Mouse (Mus musculus) limb, embryonic 11.5 days (tissue): ENCODE results near the gene Dclk2. TPM values are rescaled to one million over a fixed set of nuclear protein-coding genes. Genes with fewer than 3 reads are reported as not detected.

Experiments
- ATAC-seq: fragments of 200-750 bp; cut with Nextera tagmentation; 2 replicates; pipeline ENCODE4 v1.8.0; 2017; ENCODE audit warnings: low read depth; ENCODE audit not compliant: insufficient number of reproducible peaks, low FRiP score, low TSS enrichment
- DNase-seq: peaks from one replicate; pipeline ENCODE4 v3.0.0-alpha.2; 2015; ENCODE audit warnings: low spot score
- H3K27ac ChIP-seq: fragments of 300-500 bp; sonication (generic); replicated peaks from 2 replicates; pipeline ENCODE4 v1.5.1; 2014; ENCODE audit warnings: low read depth, mild to moderate bottlenecking, low read length
- H3K27me3 ChIP-seq: fragments of 300-500 bp; sonication (generic); 2 replicates; pipeline ENCODE4 v1.6.1; 2014; ENCODE audit warnings: mild to moderate bottlenecking, low read length, mixed read lengths; ENCODE audit not compliant: control insufficient read depth, insufficient read depth
- H3K36me3 ChIP-seq: fragments of 300-500 bp; sonication (generic); 2 replicates; pipeline ENCODE4 v1.6.1; 2014; ENCODE audit warnings: mild to moderate bottlenecking, low read length, moderate library complexity, mixed read lengths; ENCODE audit not compliant: control insufficient read depth, insufficient read depth
- H3K4me1 ChIP-seq: fragments of 300-500 bp; sonication (generic); 2 replicates; pipeline ENCODE4 v1.6.1; 2014; ENCODE audit warnings: low read length, mixed read lengths; ENCODE audit not compliant: control insufficient read depth, insufficient read depth
- H3K4me2 ChIP-seq: fragments of 300-500 bp; sonication (generic); 2 replicates; pipeline ENCODE4 v1.6.1; 2014; ENCODE audit warnings: low read depth, mild to moderate bottlenecking, moderate library complexity; ENCODE audit not compliant: severe bottlenecking
- H3K4me3 ChIP-seq: fragments of 300-500 bp; sonication (generic); 2 replicates; pipeline ENCODE4 v1.5.1; 2014; ENCODE audit warnings: low read depth, low read length
- H3K9ac ChIP-seq: fragments of 300-500 bp; sonication (generic); 2 replicates; pipeline ENCODE4 v1.6.1; 2014; ENCODE audit warnings: mild to moderate bottlenecking, low read length
- H3K9me3 ChIP-seq: fragments of 300-500 bp; sonication (generic); 2 replicates; pipeline ENCODE4 v1.6.1; 2016; ENCODE audit warnings: low read length; ENCODE audit not compliant: control insufficient read depth
- WGBS: fragments of 180-500 bp; shearing (Covaris S2); extraction: QIAGEN DNeasy Blood & Tissue Kit; methylation state at CpG from one replicate; pipeline ENCODE4 v1.1.7; 2014; 5-methylcytosine and 5-hydroxymethylcytosine counted together
- polyA plus RNA-seq: library from polyadenylated mRNA; unstranded; fragments of >200 nt; fragmentation: Nextera tagmentation; extraction: Ambion mirVana; gene quantifications from 2 replicates; pipeline ENCODE4 v1.2.1, GENCODE M21; 2014

Dclk2 gene
- polyA plus RNA-seq, 1 experiment from 2014 or later: 3.8 TPM

DNA sequence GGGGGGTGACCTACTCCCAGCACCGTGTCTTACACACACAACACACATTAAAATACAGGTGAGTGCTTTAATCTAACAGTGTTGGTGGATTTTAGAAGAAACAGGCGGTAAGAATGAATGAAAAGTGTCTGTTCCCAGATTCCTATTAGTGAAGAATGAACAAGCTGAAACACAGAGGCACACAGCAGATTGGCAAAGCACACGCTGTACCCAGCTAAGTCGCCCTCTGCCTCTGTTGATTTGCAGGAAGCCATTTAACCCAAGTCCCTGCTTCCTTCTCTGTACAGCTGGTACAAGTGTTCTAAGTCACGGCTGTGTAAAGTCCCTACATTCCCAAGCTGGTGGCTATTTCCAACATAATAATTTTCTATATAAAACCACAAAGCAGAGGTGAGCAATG lies 109.7 kb downstream of the Dclk2 start:
- no peak overlapping the region for H3K9ac ChIP-seq
- no peak for DNase-seq
- no peaks in the 10 kb centered on the region for H3K4me1 ChIP-seq
- H3K27me3 ChIP-seq: no peaks in the 10 kb centered on the region
- H3K4me3 ChIP-seq: no peak overlapping the region
- 86% methylated on average over 5 of the region's 5 CpGs for WGBS
- no peak overlapping the region for H3K27ac ChIP-seq
- no peaks in the 10 kb centered on the region for H3K9me3 ChIP-seq
- H3K4me2 ChIP-seq: no peak overlapping the region
- no peak for ATAC-seq
- no peaks in the 10 kb centered on the region for H3K36me3 ChIP-seq

DNA sequence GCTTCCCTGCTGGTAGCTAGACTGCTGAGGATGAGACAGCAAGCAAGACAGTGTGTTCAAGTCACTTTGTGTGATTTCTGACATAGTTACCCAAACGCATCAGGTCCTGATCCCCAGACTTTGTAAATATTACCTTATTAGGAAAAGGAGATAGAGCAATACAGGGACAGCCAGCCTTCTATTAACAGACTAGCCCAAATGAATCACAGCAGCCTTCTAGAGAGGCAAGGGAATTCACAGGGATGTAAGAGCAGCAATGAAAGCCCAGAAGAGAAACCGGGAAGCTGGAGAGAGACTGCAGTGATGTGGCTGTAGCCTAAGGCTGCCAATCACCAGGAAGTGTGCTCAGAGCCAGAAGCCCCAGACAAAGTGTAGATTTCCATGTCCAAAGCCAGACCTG lies 111.0 kb downstream of the Dclk2 start:
- H3K9ac ChIP-seq: no peak overlapping the region
- no peaks in the 10 kb centered on the region for H3K36me3 ChIP-seq
- no peak overlapping the region for H3K4me2 ChIP-seq
- 55% methylated on average over 2 of the region's 2 CpGs for WGBS
- no peak overlapping the region for H3K4me3 ChIP-seq
- ATAC-seq (no peak), DNase-seq (no peak)
- H3K27ac ChIP-seq: no peak overlapping the region
- no peaks in the 10 kb centered on the region for H3K9me3 ChIP-seq
- no peaks in the 10 kb centered on the region for H3K4me1 ChIP-seq
- no peaks in the 10 kb centered on the region for H3K27me3 ChIP-seq

DNA sequence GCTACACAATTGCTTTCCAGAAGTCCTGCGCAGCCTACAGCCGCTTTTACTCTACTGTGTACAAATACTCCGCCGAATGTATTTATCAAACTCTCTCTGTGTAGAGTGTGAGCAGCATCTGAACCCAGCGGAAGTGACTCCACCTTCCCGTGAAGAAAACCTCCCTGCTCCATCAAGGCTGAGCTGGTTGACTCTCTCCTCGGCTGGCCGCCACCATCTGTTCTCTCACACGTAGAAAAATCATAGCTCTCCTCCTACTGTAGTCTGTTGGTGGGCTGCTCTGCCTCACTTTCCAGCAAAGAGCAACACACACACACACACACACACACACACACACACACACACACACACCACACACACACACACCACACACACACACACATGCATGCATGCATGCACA lies 111.5 kb downstream of the Dclk2 start:
- no peak overlapping the region for H3K27ac ChIP-seq
- WGBS: 86% methylated on average over 9 of the region's 9 CpGs

DNA sequence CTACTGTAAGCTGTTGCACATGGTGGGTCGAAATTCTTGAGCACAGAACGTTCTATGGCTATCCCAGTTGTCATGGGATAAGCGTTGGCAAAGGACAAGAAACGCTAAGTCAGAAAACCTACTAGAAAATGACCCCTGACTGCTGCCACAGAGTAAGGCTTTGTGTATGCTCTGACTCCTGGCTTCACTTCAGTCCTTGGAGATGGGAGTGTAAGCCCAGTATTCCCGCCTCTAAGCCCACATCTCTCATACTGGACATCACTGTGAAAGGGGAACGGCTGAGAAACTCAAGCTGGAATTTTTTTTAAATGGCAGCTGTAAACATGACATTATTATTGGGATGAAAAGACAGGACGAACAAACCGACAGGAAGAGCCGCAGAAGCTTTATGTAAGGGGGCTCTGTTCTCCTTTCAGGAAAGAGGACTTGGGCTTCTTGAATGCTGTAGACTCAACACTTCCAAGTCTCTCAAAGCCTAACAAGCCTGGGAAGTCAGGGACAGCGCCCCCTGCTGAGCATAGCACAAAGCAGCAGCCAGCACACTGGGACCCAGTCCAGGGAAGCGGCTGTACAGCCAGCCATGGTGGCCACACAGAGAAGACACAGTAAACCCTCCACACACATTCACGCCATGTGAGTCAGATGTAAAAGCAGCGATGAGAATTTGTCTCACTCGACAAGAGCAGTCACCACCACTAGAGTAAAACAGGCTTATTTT lies 112.7 kb downstream of the Dclk2 start:
- Histone ChIP-seq H3K4me1 (no peaks in the 10 kb centered on the region), H3K4me2 (no peak overlapping the region), H3K9ac (no peak overlapping the region), H3K27ac (no peak overlapping the region), H3K9me3 (no peaks in the 10 kb centered on the region), H3K36me3 (no peaks in the 10 kb centered on the region), H3K4me3 (no peak overlapping the region), H3K27me3 (no peaks in the 10 kb centered on the region)
- ATAC-seq (no peak), DNase-seq (peak; percentile 64)
- 82% methylated on average over 14 of the region's 14 CpGs for WGBS

More for the DNA sequence above, 111.5 kb downstream of the Dclk2 start:
- H3K36me3 ChIP-seq: no peaks in the 10 kb centered on the region
- no peak for DNase-seq
- H3K9ac ChIP-seq: no peak overlapping the region
- no peak for ATAC-seq
- H3K27me3 ChIP-seq: no peaks in the 10 kb centered on the region
- H3K4me3 ChIP-seq: no peak overlapping the region
- no peak overlapping the region for H3K4me2 ChIP-seq
- H3K9me3 ChIP-seq: no peaks in the 10 kb centered on the region
- H3K4me1 ChIP-seq: no peaks in the 10 kb centered on the region

DNA sequence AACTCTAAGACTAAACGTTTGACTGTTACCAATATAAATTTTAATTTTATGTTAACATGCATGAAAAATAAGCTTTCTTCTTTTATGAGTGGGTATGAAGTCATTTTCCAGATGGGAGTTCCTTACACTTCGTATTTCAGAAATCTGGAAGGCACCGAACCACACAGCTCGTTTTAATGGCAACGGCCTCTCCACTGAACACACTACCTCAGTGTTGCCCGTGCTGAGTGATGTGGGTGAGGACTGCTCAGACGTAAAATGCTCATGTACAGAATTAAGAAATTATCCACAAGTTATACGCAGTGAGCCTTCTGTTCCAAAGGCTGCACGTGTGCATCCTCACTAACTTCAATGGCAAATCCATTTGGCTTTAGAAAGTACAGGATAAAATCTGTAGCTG lies 113.8 kb downstream of the Dclk2 start:
- H3K9ac ChIP-seq: no peak overlapping the region
- no peak overlapping the region for H3K4me2 ChIP-seq
- no peak overlapping the region for H3K4me3 ChIP-seq
- H3K36me3 ChIP-seq: no peaks in the 10 kb centered on the region
- 84% methylated on average over 9 of the region's 9 CpGs for WGBS
- H3K27me3 ChIP-seq: no peaks in the 10 kb centered on the region
- ATAC-seq (no peak), DNase-seq (no peak)
- H3K27ac ChIP-seq: no peak overlapping the region
- H3K4me1 ChIP-seq: no peaks in the 10 kb centered on the region; the same call in 1 of the 2 replicates
- no peaks in the 10 kb centered on the region for H3K9me3 ChIP-seq

DNA sequence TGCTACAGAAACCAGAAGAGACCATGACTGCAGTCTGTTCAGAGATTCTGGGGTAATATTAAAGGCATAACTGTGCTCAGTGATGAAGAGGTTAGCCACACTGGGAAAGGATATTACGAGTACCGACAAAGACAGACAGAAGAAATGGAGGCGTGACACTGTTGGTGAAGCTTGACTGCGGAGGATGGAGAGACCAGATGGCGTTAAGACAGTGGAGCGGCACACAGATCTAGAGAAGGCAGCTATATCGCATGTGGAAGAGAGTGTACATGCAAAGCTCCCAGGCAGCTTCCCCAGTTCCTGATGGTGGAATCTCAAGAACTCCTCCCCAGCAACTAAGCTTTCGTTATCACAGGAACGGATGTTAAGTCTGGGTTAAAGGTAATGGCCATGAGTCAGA lies 116.4 kb downstream of the Dclk2 start:
- H3K27me3 ChIP-seq: no peaks in the 10 kb centered on the region
- DNase-seq (no peak), ATAC-seq (no peak)
- no peak overlapping the region for H3K4me2 ChIP-seq
- no peak overlapping the region for H3K4me3 ChIP-seq
- H3K27ac ChIP-seq: no peak overlapping the region
- 91% methylated on average over 9 of the region's 9 CpGs for WGBS
- peaks cover 7% of the 10 kb centered on the region; the same call in 1 of the 2 replicates for H3K4me1 ChIP-seq
- H3K9ac ChIP-seq: no peak overlapping the region
- no peaks in the 10 kb centered on the region for H3K36me3 ChIP-seq
- H3K9me3 ChIP-seq: no peaks in the 10 kb centered on the region

DNA sequence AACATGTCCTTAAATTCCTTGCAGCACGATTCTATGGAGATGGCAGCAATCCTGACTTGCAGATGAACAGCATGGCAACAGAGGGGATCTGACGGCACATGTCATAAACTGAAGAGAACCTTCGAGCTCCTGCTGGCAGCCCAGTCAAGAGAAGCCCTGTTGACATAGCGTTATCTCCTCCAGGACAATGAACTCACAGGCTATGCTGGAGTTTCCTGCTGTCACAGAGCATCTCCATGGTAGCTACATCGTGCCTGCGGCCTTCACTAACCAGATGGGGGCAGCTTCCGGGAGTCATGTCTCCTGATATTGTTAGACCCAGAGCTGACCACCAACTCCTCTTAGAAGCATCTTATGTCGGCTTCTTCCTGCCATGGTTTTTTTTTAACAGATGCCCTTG lies 117.8 kb downstream of the Dclk2 start:
- 82% methylated on average over 8 of the region's 8 CpGs for WGBS

DNA sequence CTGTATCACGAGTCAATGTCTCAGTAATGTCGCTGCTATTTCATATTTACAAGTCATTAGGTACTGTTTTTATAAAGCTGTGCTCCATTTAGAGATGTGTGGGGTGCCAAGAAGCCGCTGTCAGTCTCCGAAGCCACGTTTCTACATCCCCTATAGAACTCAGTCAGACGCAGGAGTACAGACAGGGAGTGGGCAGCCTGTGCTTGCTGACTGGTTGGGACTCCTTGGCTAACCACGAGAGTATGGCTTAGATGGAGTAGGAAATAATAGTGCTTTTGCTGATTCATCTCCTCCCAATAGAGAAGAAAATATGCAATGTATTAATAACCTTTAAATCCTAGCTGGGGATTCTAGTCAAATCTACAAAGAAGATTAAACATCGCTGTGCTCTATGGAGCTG lies 119.8 kb downstream of the Dclk2 start:
- no peak overlapping the region for H3K9ac ChIP-seq
- no peaks in the 10 kb centered on the region for H3K9me3 ChIP-seq
- H3K4me1 ChIP-seq: peaks cover 10% of the 10 kb centered on the region; the same call in 1 of the 2 replicates
- ATAC-seq (no peak), DNase-seq (no peak)
- no peak overlapping the region for H3K27ac ChIP-seq
- H3K27me3 ChIP-seq: no peaks in the 10 kb centered on the region
- no peak overlapping the region for H3K4me3 ChIP-seq
- WGBS: 87% methylated on average over 8 of the region's 8 CpGs
- H3K4me2 ChIP-seq: no peak overlapping the region
- H3K36me3 ChIP-seq: no peaks in the 10 kb centered on the region

More for the DNA sequence above, 117.8 kb downstream of the Dclk2 start:
- Histone ChIP-seq H3K36me3 (no peaks in the 10 kb centered on the region), H3K9ac (no peak overlapping the region), H3K4me3 (no peak overlapping the region), H3K27me3 (no peaks in the 10 kb centered on the region), H3K4me2 (no peak overlapping the region), H3K4me1 (peaks cover 10% of the 10 kb centered on the region; the same call in 1 of the 2 replicates), H3K27ac (no peak overlapping the region), H3K9me3 (no peaks in the 10 kb centered on the region)
- DNase-seq: no peak
- ATAC-seq: no peak

DNA sequence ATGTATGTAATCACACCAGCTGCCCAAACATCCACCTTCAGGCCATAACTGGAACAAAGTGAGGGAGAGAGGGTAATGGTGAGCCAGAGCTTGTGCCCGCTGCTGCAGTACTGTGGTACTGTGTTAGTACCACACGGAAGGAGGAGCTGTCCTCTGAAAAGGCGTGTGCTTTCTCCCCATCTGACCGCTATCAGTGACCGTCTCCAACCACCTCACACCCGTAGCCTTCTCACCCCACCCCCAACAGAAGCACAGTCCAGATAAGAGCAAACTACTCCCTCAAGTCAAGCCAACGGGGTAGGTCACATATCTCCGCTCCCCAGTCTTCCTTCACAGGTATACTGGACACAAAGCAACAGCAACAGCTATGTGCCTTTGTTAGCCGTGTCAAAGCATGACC lies 121.6 kb downstream of the Dclk2 start:
- ATAC-seq: no peak
- Histone ChIP-seq H3K4me3 (no peak overlapping the region), H3K27me3 (no peaks in the 10 kb centered on the region), H3K4me1 (peaks cover 10% of the 10 kb centered on the region; the same call in 1 of the 2 replicates), H3K9ac (no peak overlapping the region), H3K27ac (no peak overlapping the region), H3K36me3 (no peaks in the 10 kb centered on the region), H3K9me3 (no peaks in the 10 kb centered on the region), H3K4me2 (no peak overlapping the region)
- WGBS: 90% methylated on average over 9 of the region's 9 CpGs
- DNase-seq: no peak
